In the genomic region with DNA sequence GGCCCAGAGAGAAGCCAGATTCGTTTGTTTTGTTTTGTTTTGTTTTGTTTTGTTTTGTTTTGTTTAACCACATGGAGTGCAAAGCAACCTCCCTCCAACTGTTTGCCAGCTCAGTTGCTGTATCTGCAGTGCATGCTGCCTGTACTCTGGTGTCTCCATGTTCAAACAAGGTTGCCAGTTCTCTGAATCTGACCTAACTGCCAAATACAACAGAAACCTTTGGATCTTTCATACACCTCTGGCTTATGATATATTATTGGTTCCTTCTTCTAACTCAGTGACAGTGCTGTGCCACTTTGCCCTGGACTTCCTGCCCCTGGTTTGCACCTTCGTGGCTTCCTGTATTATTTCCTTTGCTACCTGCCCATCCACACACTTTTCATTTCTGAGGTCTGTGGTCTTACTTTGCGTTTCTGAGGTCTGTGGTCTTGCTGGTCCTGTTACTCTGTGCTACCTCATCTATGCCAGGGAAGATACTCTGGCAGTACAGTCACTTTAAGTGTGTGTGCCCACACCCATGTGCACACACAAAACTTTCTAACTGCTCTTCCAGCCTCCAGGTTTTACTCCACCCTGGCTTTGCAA, we compare ENCODE assay signal across 8 mouse cellular contexts.
"Had no signal": no experiment of that assay in that cellular context is flagged by ENCODE, and none has a peak within 500 bp of the region (broad histone marks: within the 10 kb centered on the region; RNA-seq: fewer than 3 reads in every experiment).

No protein-coding gene starts in this region.

- H3K4me3 ChIP-seq: left cerebral cortex, adult 2 months; liver, embryonic 13.5 days had no signal

- DNase-seq: kidney, adult 8-10 months; kidney, postnatal 25 days; liver, embryonic 13.5 days; liver, postnatal 0 days; right cerebral cortex, postnatal 14 days; thymus, postnatal 25 days had no signal

- ATAC-seq: liver, postnatal 0 days; midbrain, embryonic 13.5 days had no signal
